8 mouse cellular contexts compared by ENCODE assay signal in the genomic region with DNA sequence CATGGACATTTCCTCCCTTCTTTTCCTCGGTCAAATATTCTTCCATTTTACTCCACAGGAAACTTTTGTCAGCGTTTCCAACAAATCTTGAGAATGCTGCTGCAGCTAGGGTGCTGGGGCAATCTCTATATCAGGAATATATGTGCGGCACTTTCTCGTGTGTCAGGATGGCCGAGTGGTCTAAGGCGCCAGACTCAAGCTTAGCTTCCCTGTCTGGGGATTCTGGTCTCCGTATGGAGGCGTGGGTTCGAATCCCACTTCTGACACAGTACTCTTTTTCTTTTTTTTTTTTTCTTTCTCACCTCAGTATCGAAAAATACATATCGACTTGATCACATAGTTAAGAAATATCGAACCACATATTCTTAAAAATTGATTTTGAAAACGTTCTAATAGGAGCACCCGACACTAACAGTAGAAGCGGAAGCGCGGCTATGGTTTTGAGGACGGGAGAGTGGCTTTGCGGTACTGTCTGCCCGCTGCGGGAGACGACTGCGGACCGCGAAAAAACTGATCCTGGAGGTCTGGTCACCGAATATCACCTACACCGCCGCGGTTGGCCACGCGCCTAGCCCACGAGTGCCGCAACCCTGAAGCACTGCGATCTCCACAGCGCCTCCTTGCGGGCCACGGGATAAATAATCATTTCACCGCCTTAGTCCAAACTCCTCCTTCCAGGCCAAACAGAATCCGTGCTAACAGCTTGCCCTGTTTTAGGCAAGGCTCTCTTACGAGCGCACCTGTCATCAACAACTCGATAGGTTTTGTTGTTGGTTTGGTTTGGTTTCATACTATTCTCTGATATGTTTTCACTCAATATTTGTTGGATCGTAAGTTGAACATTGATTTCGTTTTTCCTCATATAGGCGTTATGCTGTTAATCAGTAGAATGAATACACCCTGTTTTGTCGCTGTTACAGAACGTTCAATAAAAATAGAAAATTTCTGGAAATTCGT. TPM values are rescaled to one million over a fixed set of nuclear protein-coding genes. Genes with fewer than 3 reads are reported as not detected.
DNase-seq lines count a peak whose midpoint lies in the region; ATAC-seq and TF ChIP-seq lines count a peak whose summit lies in the region.

No protein-coding gene starts in this region.

- H3K27ac ChIP-seq in cortical plate, adult 2 months (ENCODE audit: insufficient read depth, low read length): 0 out of 2 replicates have a peak overlapping the region, but pooled peaks have one; percentile 37

- DNase-seq in gastrocnemius, postnatal 10 days: peak; percentile 94
- DNase-seq in left cerebral cortex, postnatal 10 days (ENCODE audit: extremely low spot score in 1 of 2, low spot score in 2 of 2): peak; percentile 88 to 92
- peak; percentile 95 for DNase-seq in right cerebral cortex, postnatal 25 days
- DNase-seq in urinary bladder, postnatal 4 days (ENCODE audit: low spot score in 2 of 2): peak; percentile 85 to 94

- peak; percentile 86 for ATAC-seq in activated CD4-positive, CD25-positive, alpha-beta regulatory T cell, adult 4 months
- peak; percentile 87 for ATAC-seq in inflammation-experienced regulatory T-cells, adult 6 months
- ATAC-seq in megakaryocyte-erythroid progenitor cell, adult 5-6 weeks (replicated peaks; ENCODE audit: low FRiP score, low TSS enrichment, poor library complexity, severe bottlenecking): peak; percentile 89

- peak; percentile 67 for TF ChIP-seq CTCF in cortical plate, adult 2 months (IDR thresholded peaks at IDR 0.05; ENCODE audit: extremely low read depth, insufficient read depth, low read length)

- peak overlapping the region; percentile 67 for H3K4me3 ChIP-seq in cortical plate, adult 2 months (ENCODE audit: insufficient read depth, low read length)

- no peak for TF ChIP-seq POLR2A in cortical plate, adult 2 months (IDR thresholded peaks at IDR 0.05; ENCODE audit: extremely low read depth, insufficient read depth, low read length)

- H3K4me1 ChIP-seq in cortical plate, adult 2 months (ENCODE audit: control insufficient read depth, insufficient read depth, low read length): no peaks in the 10 kb centered on the region; the same call in 1 of the 2 replicates

- intact Hi-C loops in left cerebral cortex, postnatal 10 days (cut with DNase I): loop anchor here (2.0 to 5.0 kb wide), 3 partner anchors 14 to 126 kb away; no protein-coding TSS in a partner anchor

RNA-seq across cellular contexts. Expression of a gene that starts 21.1 kb away (rescaled TPM):
- 10 to 100 TPM; 16.2 to 18.4 TPM for polyA plus RNA-seq in activated CD4-positive, CD25-positive, alpha-beta regulatory T cell, adult 4 months (2017; shearing (Covaris generic))
- 30.4 and 30.5 TPM in 2 replicates for polyA plus RNA-seq in cortical plate, adult 2 months (2012; rRNA removed)
- total RNA-seq in gastrocnemius, postnatal 10 days (2021): 10 to 100 TPM; 27.9 to 36.8 TPM
- 10 to 100 TPM; 16.0 to 17.3 (median 16.3) TPM for polyA plus RNA-seq in inflammation-experienced regulatory T-cells, adult 6 months (2017; shearing (Covaris generic))
- total RNA-seq in left cerebral cortex, postnatal 10 days (2021): 10 to 100 TPM; 43.1 to 45.0 TPM
- total RNA-seq in megakaryocyte-erythroid progenitor cell, adult 5-6 weeks (2014; fragmentation: Nextera tagmentation): 97.9 and 102 TPM in 2 replicates
- total RNA-seq in megakaryocyte-erythroid progenitor cell, adult 5-6 weeks (2017): 159 and 225 TPM in 2 replicates

RNA-seq across cellular contexts. Expression of a gene that starts 54.7 kb away (rescaled TPM):
- polyA plus RNA-seq in activated CD4-positive, CD25-positive, alpha-beta regulatory T cell, adult 4 months (2017; shearing (Covaris generic)): not detected
- polyA plus RNA-seq in cortical plate, adult 2 months (2012; rRNA removed): not detected in 2 replicates
- not detected for total RNA-seq in gastrocnemius, postnatal 10 days (2021)
- polyA plus RNA-seq in inflammation-experienced regulatory T-cells, adult 6 months (2017; shearing (Covaris generic)): not detected
- not detected for total RNA-seq in left cerebral cortex, postnatal 10 days (2021)
- total RNA-seq in megakaryocyte-erythroid progenitor cell, adult 5-6 weeks (2014; fragmentation: Nextera tagmentation): not detected in 2 replicates
- total RNA-seq in megakaryocyte-erythroid progenitor cell, adult 5-6 weeks (2017): not detected in 2 replicates

Comparison
In these comparisons a context has a peak if more than half of its experiments do, and no peak if none do; other contexts are left out.
1. Peak in every context shown above with its lines: DNase-seq, ATAC-seq, H3K4me3 ChIP-seq and H3K27ac ChIP-seq.